Mouse (Mus musculus): ENCODE data around the gene Ifnlr1. TPM values are rescaled to one million over a fixed set of nuclear protein-coding genes. Genes with fewer than 3 reads are reported as not detected.

The Ifnlr1 gene
- total RNA-seq, 2 experiments from 2014 or later = 3.1 to 3.5 TPM

DNA sequence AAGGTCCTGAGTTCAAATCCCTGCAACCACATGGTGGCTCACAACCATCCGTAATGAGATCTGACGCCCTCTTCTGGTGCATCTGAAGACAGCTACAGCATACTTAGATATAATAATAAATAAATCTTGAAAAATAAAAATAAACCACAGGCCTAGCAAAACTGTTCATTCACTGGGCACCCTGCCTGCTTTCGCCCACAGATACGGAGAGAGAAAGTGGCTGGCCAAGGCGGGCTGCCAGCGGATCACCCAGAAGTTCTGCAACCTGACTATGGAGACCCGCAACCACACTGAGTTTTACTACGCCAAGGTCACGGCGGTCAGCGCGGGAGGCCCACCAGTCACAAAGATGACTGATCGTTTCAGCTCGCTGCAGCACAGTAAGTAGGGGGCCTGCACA lies 47.8 kb downstream of the Ifnlr1 start:
- DNase-seq = no peak
- intact Hi-C loops (cut with DNase I) = no loop called here

DNA sequence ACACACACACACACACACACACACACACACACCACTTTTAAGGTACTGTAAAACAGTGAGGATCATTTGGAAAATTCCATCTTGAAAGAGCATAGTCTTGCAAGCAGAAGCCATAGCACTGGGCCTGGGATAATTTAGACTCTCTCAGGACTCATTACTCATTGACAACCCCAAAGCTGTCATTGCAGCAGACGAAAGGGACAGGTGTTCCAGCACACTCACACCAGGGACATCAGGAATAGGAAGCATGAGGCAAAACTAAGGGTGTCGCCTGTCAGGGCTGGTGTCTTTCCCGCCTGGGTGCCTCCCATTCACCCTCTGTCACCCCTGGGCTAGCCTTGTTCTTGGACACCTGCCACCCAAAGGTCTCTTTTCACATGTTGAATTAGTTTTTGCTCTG lies 50.8 kb downstream of the Ifnlr1 start:
- intact Hi-C loops (cut with DNase I) = no loop called here

DNA sequence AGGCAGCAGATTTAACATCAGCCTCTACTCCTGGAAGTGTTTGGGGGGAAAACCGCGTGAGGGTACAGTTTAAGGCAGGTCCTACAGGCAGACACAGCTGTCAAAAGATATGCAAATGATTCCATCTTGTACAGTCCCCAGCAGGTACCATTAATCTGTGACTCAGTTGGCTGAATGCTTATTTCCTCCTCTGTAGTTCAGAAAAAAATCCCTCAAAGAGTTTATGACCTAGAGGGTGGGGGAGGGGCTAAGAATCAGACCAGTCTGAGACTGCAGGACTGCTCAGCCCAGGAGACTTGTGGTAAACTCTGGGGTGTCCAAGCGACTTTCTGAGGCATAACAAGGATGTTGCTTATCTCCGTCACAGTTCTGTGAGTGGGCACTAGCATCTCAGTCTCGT lies 52.1 kb downstream of the Ifnlr1 start:
- DNase-seq = no peak

More for the DNA sequence above, 50.8 kb downstream of the Ifnlr1 start:
- DNase-seq = no peak

DNA sequence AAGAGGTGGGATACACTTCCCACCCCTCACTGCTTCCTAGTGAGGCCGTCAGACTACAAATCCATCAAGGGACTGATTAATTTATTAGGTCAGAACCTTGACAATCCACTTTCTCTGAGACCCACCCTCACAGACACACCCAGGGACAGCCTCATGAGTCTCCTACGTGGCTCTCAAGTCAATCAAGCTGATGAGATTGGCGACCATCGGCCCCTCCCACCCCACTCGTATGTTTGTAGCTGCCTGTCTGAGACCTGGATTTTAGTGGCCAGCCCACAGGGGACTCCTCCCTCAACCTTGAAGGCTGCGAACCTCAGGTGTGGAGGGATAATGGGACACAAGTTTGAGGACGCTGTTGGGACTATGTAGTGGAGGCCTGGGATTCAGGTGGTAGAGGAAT lies 53.1 kb downstream of the Ifnlr1 start:
- intact Hi-C loops (cut with DNase I) = no loop called here
- no peak for DNase-seq

More for the DNA sequence above, 52.1 kb downstream of the Ifnlr1 start:
- intact Hi-C loops (cut with DNase I) = no loop called here

DNA sequence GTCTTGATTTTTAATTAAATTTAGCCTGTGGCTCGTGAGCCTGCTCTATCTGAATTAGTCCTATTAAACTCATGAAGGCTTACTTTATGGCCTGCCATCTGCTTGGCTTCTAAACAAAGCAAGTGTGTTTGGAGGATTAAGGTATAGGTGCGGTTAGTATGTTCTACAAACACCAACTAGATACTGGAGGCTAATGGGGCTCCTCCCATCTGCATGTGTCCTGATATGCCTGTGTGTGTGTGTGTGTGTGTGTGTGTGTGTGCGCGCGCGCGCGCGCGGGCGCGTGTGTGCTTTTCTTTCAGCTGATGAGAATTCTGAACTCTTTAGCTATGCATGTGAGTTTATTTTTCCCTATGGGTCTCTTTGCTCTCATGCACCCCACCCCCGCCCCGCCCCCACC lies 53.6 kb downstream of the Ifnlr1 start:
- intact Hi-C loops (cut with DNase I) = no loop called here
- no peak for DNase-seq

DNA sequence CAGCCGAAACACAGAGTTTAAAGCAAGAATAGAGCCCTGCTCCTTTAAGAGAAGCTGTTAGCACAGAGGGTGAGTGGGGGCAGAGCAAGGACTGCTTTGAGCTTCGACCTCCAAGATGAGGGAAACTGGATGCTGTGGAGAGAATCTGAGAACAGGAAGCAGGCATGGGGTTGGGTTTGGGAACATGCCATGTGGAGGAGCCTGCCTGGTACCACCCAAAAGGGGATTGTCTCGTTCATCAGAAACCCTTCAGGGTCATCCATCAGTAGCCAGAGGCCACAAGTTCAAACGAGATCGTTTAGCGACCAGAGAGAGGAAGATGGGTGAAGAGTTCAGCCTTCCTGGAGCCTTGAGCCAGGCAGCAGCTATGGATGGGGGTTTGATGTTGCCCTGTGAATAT lies 57.4 kb downstream of the Ifnlr1 start:
- no peak for DNase-seq
- intact Hi-C loops (cut with DNase I) = no loop called here

DNA sequence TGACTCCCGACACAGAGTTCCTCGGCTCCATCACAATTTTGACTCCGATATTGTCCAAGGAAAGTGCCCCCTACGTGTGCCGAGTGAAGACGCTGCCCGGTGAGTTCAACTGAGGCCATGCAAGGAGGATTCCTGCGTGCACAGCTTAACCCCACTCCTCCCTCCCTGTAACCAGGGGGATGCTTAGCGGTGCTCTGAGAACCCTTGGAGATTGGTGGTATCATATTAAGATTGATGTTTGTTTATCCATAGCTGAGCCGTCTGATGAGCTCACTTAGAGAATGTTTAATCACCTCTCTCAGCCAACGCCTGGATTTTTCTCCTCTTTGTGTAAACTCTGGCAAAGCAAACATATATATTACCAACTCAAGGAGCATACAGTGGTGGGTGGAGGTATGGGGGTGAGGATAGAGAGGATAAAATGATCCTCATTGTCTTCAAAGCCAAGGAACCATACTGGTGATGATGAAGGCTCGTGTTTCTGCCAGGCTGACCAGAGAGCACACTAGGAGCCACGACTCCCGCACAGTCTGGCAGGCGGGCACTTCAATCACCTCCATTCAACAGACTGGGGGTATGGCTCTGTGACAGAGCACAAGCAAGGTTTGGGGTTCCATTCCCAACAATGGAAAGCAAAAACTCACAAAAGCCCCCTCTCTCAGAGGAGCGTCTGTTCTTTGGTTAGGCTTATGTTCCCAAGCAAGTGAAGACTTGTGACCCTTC lies 58.8 kb downstream of the Ifnlr1 start:
- no peak for DNase-seq
- intact Hi-C loops (cut with DNase I) = no loop called here

DNA sequence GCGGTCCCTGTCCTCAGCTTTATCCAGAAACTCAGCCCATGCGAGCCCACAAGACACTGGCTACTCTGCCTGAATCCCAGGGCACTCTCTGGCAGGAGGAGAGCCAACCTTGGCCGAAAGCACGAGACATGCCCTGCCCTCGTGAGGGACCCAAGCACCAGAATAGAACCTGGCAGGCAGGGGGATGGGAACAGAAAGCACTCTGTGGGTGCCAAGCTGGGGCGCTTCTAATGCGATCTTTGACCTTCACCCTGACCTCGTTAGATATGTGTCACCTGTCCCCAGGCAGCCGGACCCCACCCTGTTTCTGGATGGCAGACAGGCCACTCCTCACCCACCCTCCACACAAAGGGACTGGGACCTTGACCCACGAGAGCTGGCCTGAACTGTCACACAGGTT lies 59.5 kb downstream of the Ifnlr1 start:
- DNase-seq = peak; percentile 38 to 56
- intact Hi-C loops (cut with DNase I) = no loop called here

DNA sequence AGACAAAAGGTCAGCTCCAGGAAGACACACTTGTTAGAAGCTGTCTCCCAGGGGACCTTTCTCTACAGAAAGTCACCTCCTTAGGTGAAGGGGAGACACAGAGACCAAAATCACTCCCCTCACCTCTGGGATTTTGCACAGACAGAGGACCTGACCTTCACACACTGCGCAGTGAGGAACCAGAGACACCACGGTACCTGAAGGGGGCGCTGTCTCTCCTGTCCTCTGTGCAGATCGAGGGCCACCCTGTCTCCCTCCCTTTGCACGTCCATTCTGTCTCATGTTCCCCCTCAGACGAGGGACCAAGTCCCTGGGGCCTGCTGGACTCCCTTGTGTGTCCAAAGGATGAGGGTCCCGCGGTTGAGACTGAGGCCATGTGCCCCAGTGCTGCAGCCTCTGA lies 64.8 kb downstream of the Ifnlr1 start:
- no peak for DNase-seq
- intact Hi-C loops (cut with DNase I) = no loop called here

DNA sequence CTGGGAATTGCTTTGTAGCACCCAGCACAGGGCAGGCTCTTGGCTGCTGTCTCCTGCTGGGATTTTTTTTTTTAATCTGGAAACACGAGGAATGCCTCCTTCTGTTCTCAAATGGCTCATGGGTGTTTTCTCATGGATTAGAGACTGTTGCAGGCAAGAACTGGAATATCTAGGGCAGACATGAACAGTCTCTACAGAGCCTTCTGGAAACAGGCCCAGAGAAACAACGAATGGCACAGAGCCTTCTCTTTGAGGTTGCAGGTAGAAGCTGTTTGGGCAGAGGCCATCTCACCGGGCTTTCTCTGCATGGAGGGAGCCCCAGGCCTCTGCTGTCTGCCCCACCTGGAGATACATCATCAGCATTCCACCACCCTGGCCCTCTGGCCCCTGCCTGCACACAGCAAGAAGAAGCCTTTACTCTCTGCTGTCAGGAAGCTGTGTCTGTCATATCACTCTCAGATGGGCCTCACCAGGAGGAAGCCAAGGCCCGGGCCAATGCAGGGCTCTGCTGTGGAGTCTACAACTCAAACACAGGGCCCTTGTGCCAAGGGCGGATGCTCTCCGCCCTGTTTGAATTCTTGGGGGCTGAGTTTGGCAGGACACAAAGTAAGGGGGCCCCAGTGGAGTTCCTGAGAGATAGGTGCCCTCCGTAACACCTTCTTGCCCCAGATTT lies 66.2 kb downstream of the Ifnlr1 start:
- no peak for DNase-seq
- intact Hi-C loops (cut with DNase I) = no loop called here

DNA sequence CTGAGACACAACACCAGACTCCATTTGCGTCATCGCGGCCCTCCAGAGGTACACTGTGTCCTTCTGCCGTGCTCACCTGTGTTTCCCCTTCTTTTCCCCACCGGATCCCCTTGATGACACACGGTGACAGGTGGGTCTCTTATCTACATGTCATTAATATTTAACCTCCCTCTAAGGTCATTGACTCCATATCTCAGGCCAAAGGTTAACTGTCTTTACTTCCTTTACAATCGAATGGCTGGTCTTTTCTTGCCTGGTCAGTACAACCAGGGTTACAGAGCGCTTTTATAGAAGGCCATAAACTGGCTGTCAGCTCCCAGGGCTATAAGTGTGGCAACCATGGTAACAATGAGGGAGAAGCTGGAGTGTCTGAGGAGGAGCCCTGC lies 66.7 kb downstream of the Ifnlr1 start:
- intact Hi-C loops (cut with DNase I) = no loop called here
- DNase-seq = no peak

Other genes with a start within 250 kb of the Ifnlr1 start
- under 1 TPM in 1 of 2 experiments, not detected in 1; 0.38 TPM for gene Stpg1, start 191.5 kb upstream of the Ifnlr1 start, total RNA-seq (2021)
- 10 to 100 TPM; 36.9 to 42.6 TPM for gene Nipal3, start 191.2 kb upstream of the Ifnlr1 start, total RNA-seq (2021)
- not detected for gene Grhl3, start 112.7 kb upstream of the Ifnlr1 start, total RNA-seq (2021)
- under 1 TPM; 0.27 to 0.69 TPM for gene Il22ra1, start 41.9 kb downstream of the Ifnlr1 start, total RNA-seq (2021)
- under 1 TPM; 0.86 to 0.95 TPM for gene Myom3, start 73.4 kb downstream of the Ifnlr1 start, total RNA-seq (2021)
- 10 to 100 TPM; 37.1 to 45.6 TPM for gene Srsf10, start 169.5 kb downstream of the Ifnlr1 start, total RNA-seq (2021)
- 10 to 100 TPM; 59.2 to 63.5 TPM for gene Pnrc2, start 187.6 kb downstream of the Ifnlr1 start, total RNA-seq (2021)
- under 1 TPM; 0.49 to 0.50 TPM for gene Cnr2, start 209.1 kb downstream of the Ifnlr1 start, total RNA-seq (2021)
- gene Fuca1, start 234.4 kb downstream of the Ifnlr1 start, total RNA-seq (2021) = 10 to 100 TPM; 31.0 to 31.4 TPM

All from heart, postnatal 36 days (tissue).